Mouse (Mus musculus): Measurements from ENCODE around the gene Arhgef17.

GRCm38 (mm10) chr7:100908061-100908460 lies 23.8 kb downstream of the Arhgef17 start:
- TF ChIP-seq POLR2A (IDR thresholded peaks at IDR 0.05; ENCODE audit: insufficient read depth, low read depth, low read length) (no peak), CTCF (IDR thresholded peaks at IDR 0.05; ENCODE audit: insufficient read depth, low read depth, low read length) (no peak)

Measured in olfactory bulb, adult 2 months (tissue).